Mouse (Mus musculus) CD4-positive helper T cell, adult 2 months (primary cell): ENCODE results near the gene Tubgcp3.
"Not testable (repeated sequence)": the region's sequence is repeated elsewhere in the genome, so short reads cannot be mapped to it uniquely, and the experiment has no call there.

Source experiments
- DNase-seq: peaks from one replicate; pipeline ENCODE4 v3.0.0-alpha.2; 2012; ENCODE audit warnings: low read depth, missing footprints, low spot score

The Tubgcp3 gene

DNA sequence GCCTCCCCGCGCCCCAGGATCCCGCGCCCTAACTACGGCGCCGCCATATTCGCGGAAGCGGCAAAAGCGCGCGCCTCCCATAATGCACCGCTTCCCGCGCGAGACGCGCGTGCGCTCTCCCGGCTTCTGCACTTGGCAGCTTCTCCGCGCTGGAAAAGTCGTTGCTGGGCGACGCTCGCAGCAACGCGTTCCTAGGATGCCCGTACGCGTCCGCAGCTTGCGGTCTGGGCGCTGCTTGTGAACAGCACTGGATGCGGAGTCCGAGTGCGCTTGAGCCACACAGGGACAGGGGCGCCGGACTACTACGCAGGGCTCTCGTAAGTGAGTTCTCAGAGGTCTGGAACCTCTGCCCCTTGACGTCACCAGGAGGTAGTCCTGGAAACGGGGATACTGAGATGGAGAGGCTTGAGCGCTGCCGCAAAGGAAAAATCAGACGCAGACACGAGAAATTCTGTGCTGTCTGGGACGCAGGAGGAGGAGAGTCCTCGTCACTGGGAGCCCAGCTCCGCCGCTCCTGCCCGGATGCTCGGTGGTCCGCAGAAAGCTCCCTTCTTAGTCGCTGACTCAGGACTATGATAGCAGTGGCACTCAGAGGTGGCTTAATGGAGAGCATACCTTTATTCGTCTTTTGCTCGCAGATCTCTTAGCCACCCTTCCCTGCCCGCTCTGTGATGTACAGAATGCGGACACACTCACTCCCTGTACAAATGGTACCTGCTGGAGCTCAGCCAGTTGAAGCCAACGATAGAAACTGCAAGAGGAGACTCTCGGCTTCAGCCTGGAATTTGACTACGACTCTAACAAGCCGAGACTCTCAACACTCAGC, at the start of gene Tubgcp3:
Gene Tubgcp3, minus strand, starts transcription at position 193 of the 826 bp plus-strand sequence.
- DNase-seq: peak; percentile 92

DNA sequence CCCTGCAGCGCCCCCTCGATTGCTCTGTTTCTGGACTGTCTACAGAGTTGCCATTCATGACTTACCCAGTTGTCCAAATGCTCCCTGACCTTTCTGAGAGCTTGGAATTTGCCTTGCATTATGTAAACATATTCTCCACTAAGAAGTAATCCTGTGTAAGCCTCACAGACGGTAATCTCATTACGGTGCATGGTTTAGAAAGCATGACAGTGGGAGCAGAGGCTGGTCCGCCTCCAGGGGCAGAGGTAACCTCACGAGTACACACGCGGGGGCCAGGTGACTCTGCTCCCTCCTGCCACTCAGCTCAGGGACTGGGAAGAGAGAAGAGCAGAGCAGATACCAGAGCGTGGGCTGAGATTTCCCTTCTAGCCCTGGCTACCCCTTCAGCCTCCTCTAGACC, 47.0 kb upstream of the Tubgcp3 start:
- DNase-seq: no peak

DNA sequence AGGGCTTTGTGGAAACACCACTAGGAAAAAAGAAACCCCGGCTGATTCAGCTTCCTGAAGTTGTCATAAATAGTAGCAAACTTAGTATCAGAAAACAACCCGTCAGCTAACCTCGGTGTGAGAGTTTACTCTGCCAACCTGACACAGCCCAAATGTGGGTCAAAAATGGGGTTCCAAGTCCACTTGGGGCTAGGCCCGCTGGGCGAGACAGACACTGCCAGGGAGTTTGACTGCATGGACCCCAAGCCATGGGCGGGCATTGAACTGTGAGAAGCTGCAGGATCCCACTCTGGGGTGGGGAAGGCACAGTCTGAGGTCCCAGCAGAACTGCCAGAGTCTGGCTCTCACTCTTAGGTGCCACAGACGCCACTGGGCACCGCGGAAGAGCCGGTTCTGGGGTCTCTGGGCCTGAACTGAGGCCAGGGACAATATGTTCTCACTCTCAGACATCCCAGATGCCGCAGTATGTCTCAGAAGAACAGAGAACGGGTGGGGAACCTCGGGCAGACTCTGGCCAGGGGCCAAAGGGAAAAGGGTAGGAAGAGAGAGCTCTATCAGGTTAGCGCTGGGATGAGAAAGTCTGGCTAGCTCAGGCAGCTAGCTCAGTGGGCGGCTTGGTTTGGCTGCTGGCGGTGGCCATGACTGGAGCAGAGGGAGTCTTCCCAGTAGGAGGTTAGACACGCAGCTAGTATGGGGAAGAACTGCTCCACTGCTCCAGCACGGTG, 44.0 kb upstream of the Tubgcp3 start:
- no peak for DNase-seq

DNA sequence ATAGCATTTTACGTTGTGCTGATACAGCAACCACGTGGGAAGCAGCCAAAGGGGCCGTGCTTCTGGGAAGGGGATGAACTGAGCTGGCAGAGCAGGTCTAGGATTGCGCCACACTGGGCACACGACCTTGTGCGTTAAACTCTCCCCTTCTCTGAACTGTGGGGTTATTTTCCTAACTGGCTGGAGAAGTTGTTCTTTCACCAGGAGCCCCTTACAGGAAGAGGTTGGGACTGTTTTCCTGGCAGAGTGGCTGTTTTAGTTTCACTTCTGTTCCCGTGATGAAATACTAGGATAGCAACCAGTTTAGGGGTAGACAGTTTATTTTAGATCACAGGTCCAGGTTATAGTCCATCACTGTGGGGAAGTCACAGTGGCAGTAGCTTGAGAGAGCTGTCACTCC, 39.6 kb upstream of the Tubgcp3 start:
- DNase-seq: no peak

DNA sequence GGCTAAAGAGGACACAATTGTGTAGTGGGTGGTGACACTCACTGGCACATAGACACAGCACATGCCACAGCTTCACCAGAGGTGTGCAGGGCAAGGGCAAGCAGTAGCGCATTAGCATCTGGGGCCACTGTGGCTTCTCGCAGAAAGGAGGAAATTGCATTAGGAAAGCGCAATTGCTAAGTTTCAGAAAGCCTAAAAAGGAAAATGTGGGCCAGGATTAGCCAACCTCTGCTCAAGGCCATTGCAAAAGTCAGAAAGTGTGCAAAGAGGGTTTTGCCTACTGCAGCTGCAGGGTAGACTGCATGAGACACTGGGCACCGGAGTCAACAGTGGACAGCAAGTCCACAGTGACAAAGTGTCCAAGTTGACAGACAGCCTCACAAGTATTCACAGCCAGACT, 31.5 kb upstream of the Tubgcp3 start:
- no peak for DNase-seq

DNA sequence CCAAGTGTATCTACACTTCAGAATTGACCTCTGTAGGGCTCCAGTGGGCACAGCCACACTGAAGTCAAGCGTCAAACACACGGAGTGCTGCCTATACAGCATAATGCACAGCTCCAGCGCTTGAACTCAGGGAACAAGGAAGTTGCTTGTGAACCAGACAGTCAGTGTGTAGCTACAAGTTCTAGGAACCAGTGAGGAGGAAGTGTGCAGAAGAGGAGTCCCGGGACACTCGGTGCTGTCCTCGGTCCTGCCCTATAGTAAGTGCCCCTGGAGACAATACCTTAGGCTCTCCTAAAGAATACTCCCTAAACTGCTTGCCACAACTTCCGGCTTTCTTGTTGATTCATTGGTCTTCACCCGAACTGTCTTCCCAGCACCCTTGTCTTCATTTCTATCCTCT, 30.2 kb upstream of the Tubgcp3 start:
- no peak for DNase-seq

DNA sequence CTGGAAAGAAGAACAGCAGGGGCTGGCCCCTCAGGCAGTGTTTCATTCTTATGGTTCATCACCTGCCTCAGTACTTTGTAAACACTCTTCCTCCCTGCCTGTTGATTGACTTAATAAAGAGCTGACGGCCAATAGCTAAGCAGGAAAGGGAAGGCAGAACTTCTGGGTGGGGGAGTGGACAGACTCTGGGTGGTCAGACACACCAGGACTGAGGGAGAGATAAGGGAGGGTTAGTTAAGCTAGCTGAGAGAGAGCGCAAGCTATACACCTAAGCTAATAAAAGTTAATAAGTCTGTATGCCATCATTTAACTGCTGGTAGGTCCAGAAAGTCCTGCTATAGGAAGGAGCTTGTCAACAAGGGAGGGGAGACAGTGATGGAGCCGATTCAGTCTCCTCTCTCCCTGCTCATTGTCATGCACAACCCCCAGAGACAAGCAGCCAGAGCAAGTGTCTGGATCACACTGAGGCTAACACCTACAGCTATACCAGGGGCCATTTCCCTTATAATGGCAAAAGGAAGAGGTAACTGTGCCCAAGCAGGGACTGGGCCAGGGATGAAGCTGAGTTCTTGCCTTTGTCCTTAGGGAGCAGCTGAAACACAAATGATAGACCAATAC, 26.7 kb upstream of the Tubgcp3 start:
- DNase-seq: no peak

DNA sequence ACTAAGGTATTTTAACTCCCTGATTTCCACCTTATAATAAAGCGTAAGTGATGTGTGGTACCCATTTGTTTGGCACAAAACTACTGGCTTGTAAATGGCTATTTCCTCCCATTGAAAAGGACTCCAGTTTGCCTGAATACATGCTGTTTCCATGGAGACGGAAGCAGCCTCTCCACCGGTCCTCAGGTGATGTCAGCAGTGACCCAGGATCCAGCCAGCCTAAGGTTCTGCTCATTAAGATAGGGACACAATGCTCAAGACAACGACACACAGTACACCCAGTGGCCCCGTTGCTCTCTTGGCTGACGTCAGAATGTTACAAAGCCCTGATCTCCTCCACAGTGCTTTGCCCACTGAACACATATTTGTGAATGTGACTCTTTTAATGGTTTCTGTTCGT, 16.8 kb upstream of the Tubgcp3 start:
- DNase-seq: no peak

DNA sequence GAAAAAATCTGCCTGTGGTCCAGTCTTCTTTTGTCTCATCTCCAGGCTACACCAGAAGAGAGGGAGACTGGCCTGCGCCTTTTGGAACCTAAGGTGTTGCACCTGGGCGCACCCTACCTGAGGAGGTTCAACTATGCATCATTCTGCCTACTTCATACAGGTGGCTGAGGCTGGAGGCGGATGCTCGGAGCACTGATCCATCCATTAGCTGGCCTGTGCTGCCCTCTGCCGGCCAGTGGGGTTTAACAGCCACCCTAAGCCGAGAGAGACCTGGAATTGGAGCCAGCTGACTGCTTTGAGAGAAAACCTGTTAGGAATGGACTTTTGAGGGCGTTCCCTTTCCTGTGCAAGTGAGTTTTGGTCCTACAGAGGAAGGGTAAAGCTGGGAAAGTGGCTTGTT, 5.5 kb upstream of the Tubgcp3 start:
- DNase-seq: peak; percentile 75

DNA sequence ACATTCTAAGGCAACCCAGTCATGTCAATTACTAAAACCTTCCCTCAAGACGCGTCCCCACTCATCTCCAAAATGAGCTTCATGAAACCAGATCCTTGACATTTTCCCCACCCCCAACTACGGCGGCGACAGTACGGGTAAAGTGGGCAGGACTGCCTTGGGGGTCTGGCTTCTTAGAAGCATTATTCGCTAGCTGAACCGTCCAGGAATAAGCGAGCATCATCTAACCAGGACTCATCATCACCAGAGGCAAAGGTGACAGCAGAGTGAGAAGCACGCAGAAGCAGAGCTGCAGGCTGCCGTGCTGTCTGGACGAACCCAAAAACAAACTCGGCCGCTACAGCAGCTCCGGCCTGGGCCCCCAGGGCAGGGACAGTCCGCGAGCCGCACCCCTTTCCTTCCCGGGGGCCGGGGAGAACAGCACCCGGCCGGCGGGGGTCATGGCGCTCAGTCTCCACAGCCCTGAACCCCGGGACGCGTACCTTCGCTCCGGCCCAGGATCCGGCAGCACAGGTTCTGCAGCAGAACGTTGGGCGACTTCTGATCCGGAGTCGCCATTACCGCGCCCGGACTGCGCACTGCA, 484 bp downstream of the Tubgcp3 start:
- DNase-seq: no peak

DNA sequence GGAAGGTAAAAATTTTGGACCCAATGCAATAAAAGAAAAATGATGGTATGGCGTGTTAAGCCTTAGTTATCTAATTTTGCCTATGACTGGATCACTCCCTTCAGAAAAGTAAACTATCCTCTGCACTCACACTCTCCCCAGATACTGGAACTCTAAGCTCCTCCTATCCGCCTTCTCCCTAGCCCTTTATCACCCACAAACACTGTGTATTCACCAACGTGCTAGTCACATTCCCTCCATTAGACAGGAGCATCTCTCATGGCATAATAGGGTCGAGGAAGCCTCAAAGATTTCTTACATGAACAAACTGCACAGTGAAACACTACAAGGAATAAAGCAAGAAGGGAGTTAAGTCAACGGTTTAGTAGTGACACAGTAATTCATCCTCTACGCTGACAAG, 1.1 kb downstream of the Tubgcp3 start:
- DNase-seq: no peak

DNA sequence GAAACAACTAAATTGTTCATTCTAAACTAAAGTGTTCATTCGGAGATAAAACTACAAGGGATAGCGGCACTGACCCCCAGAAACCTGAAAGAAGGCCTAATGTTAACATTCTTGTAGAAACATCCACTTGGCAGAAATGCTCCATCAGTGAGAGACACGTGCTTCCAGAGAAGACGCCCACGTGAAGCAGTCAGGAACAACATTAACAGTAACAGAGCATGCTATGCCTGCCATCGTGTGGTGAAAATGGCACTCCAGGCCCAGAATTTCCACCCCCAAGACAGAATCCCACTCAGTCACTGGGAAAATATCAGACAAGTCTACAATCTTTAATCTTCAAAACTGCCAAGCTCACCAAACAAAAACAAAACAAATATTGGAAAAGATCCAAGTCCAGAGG, 3.2 kb downstream of the Tubgcp3 start:
- DNase-seq: no peak

DNA sequence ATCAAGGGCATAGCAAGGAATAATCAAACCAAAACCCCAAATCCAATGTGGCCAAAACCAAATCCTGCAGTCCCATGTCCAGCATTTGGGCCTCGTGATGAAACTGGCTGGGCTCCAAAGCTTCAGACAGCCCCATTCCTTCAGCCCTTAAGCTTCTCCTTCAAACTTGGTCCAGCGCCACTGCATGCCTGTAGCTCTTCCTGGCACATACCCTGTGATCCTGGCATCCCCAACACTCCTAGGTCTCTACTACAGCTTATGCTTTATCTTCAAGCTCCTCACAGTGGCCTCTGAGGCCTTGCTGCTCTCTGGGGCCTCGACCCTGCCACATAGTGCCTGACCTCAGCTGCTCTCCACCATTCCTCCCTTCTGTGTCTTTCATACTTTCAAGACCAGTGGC, 5.5 kb downstream of the Tubgcp3 start:
- not testable (repeated sequence) for DNase-seq

DNA sequence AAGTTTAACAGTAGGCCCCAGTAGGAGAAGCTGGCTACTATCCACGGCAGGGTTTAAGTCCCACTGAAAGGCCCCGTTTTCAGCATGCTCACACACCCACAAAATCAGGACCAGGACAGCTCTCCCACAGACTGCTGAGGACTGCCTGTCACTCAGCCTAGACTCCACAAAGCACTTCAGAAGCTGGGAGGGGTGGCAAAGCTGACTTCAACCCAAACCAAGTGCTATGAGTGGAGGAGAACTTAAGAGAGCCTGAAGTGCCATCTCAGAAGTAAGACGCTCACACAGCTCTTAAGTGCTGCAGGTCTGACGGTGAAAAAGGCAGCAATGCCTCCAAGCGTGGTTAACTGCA, 9.0 kb downstream of the Tubgcp3 start:
- DNase-seq: no peak

DNA sequence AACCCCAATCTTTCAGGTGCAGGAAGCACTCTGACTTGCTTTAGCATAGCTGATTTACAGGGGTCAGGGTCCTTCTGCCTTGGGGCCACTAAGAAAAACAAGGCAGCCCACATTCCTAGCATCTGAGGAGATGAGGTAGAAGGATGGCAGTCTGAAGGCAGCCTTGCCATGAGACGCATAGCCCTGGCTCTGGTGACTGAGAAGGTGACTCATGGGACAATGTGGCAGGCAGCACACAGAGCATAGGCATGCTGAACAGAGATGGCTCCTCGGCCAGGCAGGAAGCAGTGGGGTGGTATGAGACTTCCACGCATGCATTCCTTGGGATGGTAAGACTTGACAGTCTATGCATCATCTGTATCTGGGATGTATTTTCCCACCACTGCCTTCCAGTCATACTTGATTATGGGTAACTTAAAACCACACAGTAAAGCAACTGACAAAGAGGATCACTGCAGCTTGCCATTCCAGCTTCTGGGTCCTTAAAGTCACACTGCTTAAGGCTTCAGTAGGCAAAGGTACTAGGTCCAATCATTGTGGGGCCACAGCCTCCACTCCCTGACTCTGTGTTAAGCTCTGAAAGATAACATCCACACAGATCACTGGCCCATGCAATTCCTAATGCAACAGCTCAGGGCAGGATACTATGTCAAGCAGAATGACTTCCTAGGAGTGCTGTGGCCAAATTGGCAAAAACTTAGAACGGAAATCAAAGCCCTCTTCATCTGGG, 9.5 kb downstream of the Tubgcp3 start:
- no peak for DNase-seq

DNA sequence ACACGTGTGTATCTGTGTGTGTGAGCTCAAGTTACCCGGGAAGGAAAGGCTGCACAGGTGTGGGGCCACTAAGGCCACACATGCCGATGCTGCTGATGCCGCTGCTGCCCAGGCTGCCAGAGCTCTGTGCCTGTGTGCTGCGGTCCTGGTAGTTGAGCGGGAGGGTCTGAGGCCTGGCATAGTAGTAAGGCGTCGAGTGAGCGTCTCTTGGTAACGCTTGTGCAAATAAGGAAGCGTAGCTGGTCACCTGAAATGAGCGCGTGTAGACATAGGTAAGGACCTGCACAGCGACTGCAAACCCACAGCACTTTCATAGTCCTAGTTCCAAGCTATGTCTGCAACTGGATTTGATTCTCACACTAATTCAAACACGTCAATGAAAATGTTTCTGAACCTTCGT, 14.6 kb downstream of the Tubgcp3 start:
- DNase-seq: no peak

DNA sequence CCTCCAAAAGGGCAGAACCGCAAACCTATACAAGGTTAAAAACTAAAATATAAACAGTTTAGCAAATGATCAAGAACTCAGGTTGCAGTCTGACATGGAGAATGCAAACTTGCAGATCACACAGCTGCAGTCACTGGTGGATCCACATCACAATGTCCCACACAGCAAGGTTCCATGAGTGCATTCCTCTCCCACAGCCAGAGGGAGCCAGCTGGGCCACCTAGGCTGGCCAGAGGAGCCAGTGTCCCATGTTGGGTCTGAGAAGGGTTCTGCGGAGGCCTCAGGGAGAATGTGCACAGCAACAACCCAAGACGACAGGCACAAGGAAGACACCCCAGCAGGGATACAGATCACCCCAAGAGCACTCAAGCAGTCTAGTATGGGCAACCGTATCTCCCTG, 20.8 kb downstream of the Tubgcp3 start:
- no peak for DNase-seq

DNA sequence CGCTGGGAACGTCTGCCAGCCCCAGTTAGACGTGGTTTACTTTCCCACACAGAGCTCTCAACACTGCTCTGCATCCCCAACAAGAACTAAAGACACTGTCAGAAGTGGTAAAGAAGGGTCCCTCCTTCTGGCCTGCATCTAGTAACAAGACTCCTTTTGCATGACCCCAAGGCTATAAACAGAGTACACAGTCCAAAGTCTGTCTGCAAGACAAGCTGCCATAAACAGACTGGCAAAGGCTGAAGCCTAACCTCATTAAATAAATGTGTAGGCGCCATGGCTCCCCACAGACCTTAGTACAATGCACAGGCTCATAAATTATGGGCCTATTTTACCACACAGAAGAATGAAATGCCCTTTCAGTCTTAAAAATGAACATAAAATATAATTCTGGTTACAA, 21.6 kb downstream of the Tubgcp3 start:
- no peak for DNase-seq

DNA sequence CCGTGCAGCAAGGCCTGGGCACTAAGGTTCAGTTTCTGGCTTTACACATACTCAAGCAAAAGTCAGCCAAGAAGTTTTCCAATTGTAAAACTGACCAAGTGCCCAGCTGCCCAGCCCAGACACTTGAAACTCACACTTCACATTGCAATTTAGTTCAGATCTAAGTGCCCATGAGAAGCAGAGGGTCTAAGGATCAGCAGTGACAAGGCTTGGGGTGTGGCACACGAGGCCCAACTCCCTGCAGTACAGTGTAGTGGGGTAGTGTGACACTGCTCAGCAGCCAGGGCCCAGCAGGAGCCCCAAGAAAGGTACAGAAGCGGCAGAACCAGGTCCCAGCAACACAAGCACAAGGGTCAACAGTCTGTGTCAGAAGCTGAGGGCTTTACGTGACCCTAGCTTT, 23.1 kb downstream of the Tubgcp3 start:
- DNase-seq: no peak

DNA sequence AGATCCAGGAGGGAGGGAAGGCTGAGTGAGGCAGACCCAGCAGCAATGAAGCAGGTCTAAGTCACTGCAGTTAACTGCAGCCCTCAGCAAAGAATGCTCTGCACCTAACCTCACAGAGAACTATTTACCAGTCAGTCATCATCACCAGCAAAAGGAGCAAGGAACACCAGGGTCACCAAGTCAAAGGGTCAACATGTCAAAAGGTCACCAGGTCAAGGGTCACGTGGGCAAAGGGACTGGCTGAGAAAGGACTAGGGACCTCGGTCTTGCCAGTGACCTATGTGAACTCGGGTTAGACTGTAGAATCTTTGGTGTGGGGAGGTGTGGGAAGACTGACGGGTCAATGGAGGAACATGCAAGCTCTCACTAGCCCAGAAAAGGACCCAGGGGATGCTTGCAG, 25.5 kb downstream of the Tubgcp3 start:
- no peak for DNase-seq

DNA sequence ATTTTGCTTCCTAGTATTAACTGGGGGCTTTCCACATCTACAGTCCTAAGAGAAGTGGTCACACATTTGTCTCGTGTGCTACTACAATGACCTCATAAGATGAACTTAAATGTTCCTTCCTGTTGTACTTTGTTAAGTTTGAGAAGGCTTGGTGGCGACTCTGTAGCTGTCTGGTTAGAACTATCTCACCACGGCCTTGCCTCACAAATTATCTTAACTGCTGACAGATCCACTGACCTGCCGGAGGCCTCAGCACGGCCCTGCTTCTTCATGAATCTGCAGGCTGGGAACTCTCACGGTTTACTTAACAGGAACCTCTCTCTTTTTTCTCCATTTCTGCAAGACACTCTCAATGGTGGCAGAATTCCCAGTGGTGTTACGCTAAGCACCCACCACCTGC, 27.2 kb downstream of the Tubgcp3 start:
- no peak for DNase-seq

DNA sequence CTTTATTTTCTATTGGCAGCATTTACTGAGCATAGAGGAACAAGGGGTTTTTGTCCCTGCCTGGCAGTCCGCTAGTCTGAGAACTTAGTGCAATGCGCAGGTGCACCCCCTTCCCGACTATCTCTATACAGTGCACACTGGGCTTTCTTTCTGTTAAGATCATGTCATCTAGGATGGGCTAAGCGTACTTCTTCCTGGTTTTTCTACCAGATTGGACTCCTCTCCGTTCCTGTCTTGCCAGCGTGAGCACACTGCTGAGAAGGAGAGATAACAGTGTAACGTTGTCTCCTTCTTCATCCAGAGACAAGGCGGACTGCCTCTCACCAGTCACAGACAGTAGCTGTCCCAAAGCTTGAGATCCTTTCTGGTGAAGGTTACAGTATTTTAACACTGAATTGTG, 27.7 kb downstream of the Tubgcp3 start:
- DNase-seq: no peak
